Mouse (Mus musculus) lung, embryonic 14.5 days (tissue): ENCODE data around the gene Rgs11. TPM values are rescaled to one million over a fixed set of nuclear protein-coding genes. Genes with fewer than 3 reads are reported as not detected.

Source experiments
- ATAC-seq: fragments of 200-750 bp; cut with Nextera tagmentation; 2 replicates; pipeline ENCODE4 v1.8.0; 2017; ENCODE audit warnings: mild to moderate bottlenecking, moderate TSS enrichment, moderate library complexity; ENCODE audit not compliant: insufficient read depth
- DNase-seq: peaks from one replicate; pipeline ENCODE4 v3.0.0-alpha.2; 2015
- H3K27ac ChIP-seq: fragments of 300-500 bp; sonication (generic); 2 replicates; pipeline ENCODE4 v1.5.1; 2014; ENCODE audit warnings: low read depth, mild to moderate bottlenecking, moderate library complexity
- H3K27me3 ChIP-seq: fragments of 300-500 bp; sonication (generic); 2 replicates; pipeline ENCODE4 v1.6.1; 2014; ENCODE audit warnings: low read length, control low read depth; ENCODE audit not compliant: insufficient read depth
- H3K36me3 ChIP-seq: fragments of 300-500 bp; sonication (generic); 2 replicates; pipeline ENCODE4 v1.6.1; 2014; ENCODE audit warnings: control low read depth; ENCODE audit not compliant: insufficient read depth
- H3K4me1 ChIP-seq: fragments of 300-500 bp; sonication (generic); 2 replicates; pipeline ENCODE4 v1.6.1; 2014; ENCODE audit warnings: antibody characterized with exemption, control low read depth; ENCODE audit not compliant: insufficient read depth
- H3K4me2 ChIP-seq: fragments of 300-500 bp; sonication (generic); 2 replicates; pipeline ENCODE4 v1.6.1; 2014; ENCODE audit warnings: mild to moderate bottlenecking
- H3K4me3 ChIP-seq: fragments of 300-500 bp; sonication (generic); 2 replicates; pipeline ENCODE4 v1.5.1; 2014; ENCODE audit warnings: low read depth, low read length
- H3K9ac ChIP-seq: fragments of 300-500 bp; sonication (generic); 2 replicates; pipeline ENCODE4 v1.6.1; 2014
- H3K9me3 ChIP-seq: fragments of 300-500 bp; sonication (generic); 2 replicates; pipeline ENCODE4 v1.6.1; 2016; ENCODE audit warnings: low read depth, low read length, control low read depth
- CTCF ChIP-seq: IDR thresholded peaks from 2 replicates; pipeline ENCODE4 v1.5.1; 2016; ENCODE audit warnings: antibody characterized with exemption, low read depth
- WGBS: fragments of 180-500 bp; shearing (Covaris S2); extraction: QIAGEN DNeasy Blood & Tissue Kit; methylation state at CpG from one replicate; pipeline ENCODE4 v1.1.7; 2014; 5-methylcytosine and 5-hydroxymethylcytosine counted together
- polyA plus RNA-seq: library from polyadenylated mRNA; unstranded; fragments of >200 nt; fragmentation: Nextera tagmentation; extraction: Ambion mirVana; gene quantifications from 2 replicates; pipeline ENCODE4 v1.2.1, GENCODE M21; 2014

Gene Rgs11
- polyA plus RNA-seq, 1 experiment from 2014 or later, result 11.9 TPM

DNA sequence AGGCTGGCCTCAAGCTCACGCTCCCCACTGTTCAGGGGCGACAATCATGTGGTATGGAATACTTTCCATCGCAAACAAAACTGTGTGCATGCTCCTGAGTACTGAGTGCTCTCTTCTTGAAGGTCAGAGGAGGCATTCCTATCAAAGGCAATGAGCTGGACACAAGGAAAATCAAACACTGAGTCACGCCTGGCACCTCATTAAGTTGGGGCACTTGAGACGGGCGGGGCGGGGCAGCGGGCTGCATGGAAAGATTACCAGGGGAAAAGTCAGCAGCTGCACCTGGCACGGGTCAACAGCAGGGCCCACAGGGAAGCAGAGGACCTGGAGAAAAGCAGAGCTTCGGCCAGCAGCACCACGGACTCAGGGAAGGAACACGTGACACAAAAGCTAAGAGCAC lies 22.4 kb downstream of the Rgs11 start:
- Histone ChIP-seq H3K27me3 (no peaks in the 10 kb centered on the region), H3K27ac (peak overlapping the region; percentile 54; the same call in 1 of the 2 replicates), H3K4me1 (no peaks in the 10 kb centered on the region), H3K36me3 (no peaks in the 10 kb centered on the region), H3K4me3 (no peak overlapping the region), H3K4me2 (no peak overlapping the region), H3K9me3 (no peaks in the 10 kb centered on the region), H3K9ac (no peak overlapping the region)
- WGBS, result 53% methylated on average over 12 of the region's 12 CpGs
- no peak for TF ChIP-seq CTCF
- DNase-seq (peak; percentile 22), ATAC-seq (peak; percentile 8; the same call in 1 of the 2 replicates)

DNA sequence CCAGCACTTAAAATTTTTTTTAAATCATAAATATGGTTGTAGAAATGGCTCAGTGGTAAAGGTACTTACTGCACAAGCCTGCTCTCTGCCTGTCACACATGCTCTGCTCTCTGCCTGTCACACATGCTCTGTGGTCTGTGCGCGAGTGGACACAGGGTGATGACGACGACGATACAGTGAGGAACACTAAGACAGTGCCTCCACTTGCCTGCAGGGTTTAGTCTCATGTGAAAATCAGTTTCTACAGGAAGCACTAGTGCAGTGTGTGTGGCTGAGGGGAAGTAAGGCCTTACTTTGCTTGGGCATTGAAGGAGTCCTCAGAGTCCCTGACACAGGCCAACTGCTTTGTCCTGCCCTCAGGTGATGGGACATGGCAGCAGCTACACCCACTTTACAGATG lies 27.0 kb downstream of the Rgs11 start:
- Histone ChIP-seq H3K27ac (no peak overlapping the region), H3K9me3 (no peaks in the 10 kb centered on the region), H3K4me2 (no peak overlapping the region), H3K9ac (no peak overlapping the region), H3K4me1 (no peaks in the 10 kb centered on the region), H3K4me3 (no peak overlapping the region), H3K27me3 (no peaks in the 10 kb centered on the region), H3K36me3 (no peaks in the 10 kb centered on the region)
- no peak for DNase-seq
- WGBS, result 91% methylated on average over 5 of the region's 5 CpGs
- ATAC-seq, result no peak
- TF ChIP-seq CTCF, result no peak

DNA sequence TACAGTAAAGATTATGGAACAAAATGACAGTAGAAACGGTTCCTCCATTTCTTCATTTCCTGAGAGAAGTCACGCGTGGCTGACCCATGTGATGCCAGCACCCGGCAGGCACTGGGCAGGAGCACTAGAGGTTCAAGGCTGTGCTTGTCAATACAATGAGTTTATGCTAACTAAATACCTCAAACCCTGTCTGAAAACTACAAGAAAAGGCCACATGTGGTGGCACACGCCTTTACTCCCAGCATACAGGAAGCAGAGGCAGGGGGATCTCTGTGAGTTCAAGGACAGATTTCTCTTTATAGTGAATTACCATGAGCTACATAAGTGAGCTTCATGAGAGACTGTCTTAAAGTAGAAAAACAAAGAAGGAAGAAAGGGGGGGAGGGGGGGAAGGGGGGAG lies 28.4 kb downstream of the Rgs11 start:
- Histone ChIP-seq H3K4me3 (no peak overlapping the region), H3K9ac (no peak overlapping the region), H3K27ac (no peak overlapping the region), H3K9me3 (no peaks in the 10 kb centered on the region), H3K36me3 (no peaks in the 10 kb centered on the region), H3K4me1 (no peaks in the 10 kb centered on the region), H3K4me2 (no peak overlapping the region), H3K27me3 (no peaks in the 10 kb centered on the region)
- WGBS, result 88% methylated on average over 5 of the region's 5 CpGs
- no peak for TF ChIP-seq CTCF
- ATAC-seq, result no peak
- DNase-seq, result no peak

- Histone ChIP-seq H3K4me2 (no peak overlapping the region), H3K27ac (no peak overlapping the region), H3K27me3 (no peaks in the 10 kb centered on the region), H3K9ac (no peak overlapping the region), H3K9me3 (no peaks in the 10 kb centered on the region), H3K4me1 (no peaks in the 10 kb centered on the region), H3K36me3 (no peaks in the 10 kb centered on the region), H3K4me3 (no peak overlapping the region)
- ATAC-seq (no peak), DNase-seq (no peak)
- 68% methylated on average over 8 of the region's 8 CpGs for WGBS
- peak; percentile 34 for TF ChIP-seq CTCF
These were observed 30.1 kb downstream of the Rgs11 start for GRCm38 (mm10) chr17:26232863-26233262.

DNA sequence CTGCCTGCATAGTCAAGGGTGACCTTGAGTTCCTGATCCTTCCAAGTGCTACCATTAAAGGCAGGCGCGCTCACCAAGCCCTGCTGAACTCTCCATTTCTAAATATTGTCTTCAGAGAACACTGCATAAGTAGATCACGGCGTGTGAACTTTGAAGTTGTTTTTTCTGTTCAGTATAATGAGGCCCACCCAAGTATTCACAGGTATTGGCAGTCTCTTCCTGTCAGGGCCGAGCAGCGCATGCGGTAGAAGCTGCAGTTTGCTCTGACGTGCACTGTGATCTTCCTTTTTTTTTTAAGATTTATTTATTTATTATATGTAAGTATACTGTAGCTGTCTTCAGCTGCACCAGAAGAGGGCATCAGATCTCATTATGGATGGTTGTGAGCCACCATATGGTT lies 31.6 kb downstream of the Rgs11 start:
- 77% methylated on average over 8 of the region's 8 CpGs for WGBS
- Histone ChIP-seq H3K4me1 (no peaks in the 10 kb centered on the region), H3K27ac (no peak overlapping the region)

DNA sequence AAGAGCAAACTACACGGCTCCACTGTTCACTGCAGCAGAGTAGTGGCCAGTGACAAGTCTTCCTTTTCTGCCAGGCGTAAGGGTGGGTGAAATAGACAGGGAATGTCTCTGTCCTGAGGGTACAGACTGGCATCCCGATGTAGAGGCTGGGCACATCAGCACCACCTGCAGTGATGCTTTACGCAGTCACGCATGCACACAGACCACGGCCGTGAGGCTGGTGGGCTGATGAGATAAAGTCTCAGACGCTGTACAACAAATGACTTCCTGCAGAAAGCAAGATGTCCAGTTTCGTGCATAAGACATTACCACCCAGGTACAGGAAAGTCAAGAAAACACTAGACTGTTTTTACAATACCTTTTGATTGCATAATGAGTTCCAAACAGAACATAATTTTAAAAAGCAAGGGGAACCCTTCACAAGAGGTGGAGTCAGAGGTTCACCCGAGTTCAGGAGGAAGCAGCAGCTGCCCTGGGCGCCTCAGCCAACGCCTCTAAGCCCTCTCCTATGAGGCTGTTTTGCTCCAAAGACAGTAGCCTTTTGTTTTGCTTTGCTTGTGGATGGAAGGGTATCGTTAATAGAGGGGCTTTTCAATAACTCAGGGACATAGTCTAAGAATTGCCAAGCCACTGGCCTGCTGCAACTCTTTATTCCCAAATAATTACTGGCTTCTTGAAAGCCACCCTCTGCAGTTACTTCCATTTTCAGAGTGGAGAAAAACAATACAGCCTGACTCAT lies 32.5 kb downstream of the Rgs11 start:
- Histone ChIP-seq H3K9ac (no peak overlapping the region), H3K9me3 (no peaks in the 10 kb centered on the region), H3K36me3 (no peaks in the 10 kb centered on the region), H3K4me2 (no peak overlapping the region), H3K4me1 (no peaks in the 10 kb centered on the region), H3K4me3 (no peak overlapping the region), H3K27me3 (no peaks in the 10 kb centered on the region), H3K27ac (no peak overlapping the region)
- DNase-seq (no peak), ATAC-seq (no peak)
- TF ChIP-seq CTCF, result no peak
- WGBS, result 56% methylated on average over 13 of the region's 13 CpGs

More for the DNA sequence above, 31.6 kb downstream of the Rgs11 start:
- ATAC-seq (no peak), DNase-seq (no peak)
- no peak overlapping the region for H3K4me2 ChIP-seq
- no peak overlapping the region for H3K9ac ChIP-seq
- no peaks in the 10 kb centered on the region for H3K9me3 ChIP-seq
- no peaks in the 10 kb centered on the region for H3K36me3 ChIP-seq
- TF ChIP-seq CTCF, result no peak
- H3K4me3 ChIP-seq, result no peak overlapping the region
- no peaks in the 10 kb centered on the region for H3K27me3 ChIP-seq

DNA sequence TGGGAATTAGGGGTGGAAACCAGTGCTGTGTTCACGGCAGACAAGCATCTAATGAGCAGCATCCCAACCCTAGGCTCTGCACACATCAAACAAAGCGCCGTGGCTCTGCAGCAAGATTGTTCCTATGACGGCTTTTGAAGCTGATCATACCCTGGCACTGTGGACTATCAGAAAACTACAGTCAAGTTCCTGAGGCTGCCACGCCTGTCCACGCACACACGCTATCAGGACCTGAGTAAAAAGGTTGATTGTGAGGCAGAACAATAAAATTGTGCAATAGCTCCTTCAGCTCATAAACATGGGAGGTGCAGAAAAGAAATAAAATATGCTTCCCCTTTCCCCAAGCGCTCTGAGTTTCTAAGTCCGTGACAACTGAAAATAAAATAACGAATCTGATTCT lies 34.9 kb downstream of the Rgs11 start:
- ATAC-seq (no peak), DNase-seq (no peak)
- no peaks in the 10 kb centered on the region for H3K9me3 ChIP-seq
- no peak overlapping the region for H3K4me3 ChIP-seq
- H3K4me1 ChIP-seq, result no peaks in the 10 kb centered on the region
- H3K9ac ChIP-seq, result no peak overlapping the region
- TF ChIP-seq CTCF, result no peak
- H3K27me3 ChIP-seq, result no peaks in the 10 kb centered on the region
- H3K27ac ChIP-seq, result no peak overlapping the region
- no peak overlapping the region for H3K4me2 ChIP-seq
- 77% methylated on average over 10 of the region's 10 CpGs for WGBS
- no peaks in the 10 kb centered on the region for H3K36me3 ChIP-seq

- no peaks in the 10 kb centered on the region for H3K9me3 ChIP-seq
- H3K36me3 ChIP-seq, result no peaks in the 10 kb centered on the region
- no peak overlapping the region for H3K27ac ChIP-seq
- 0 out of 2 replicates have a peak, but pooled peaks cover 3% of the 10 kb centered on the region for H3K4me1 ChIP-seq
- no peak overlapping the region for H3K4me2 ChIP-seq
- WGBS, result 60% methylated on average over 2 of the region's 2 CpGs
- no peak overlapping the region for H3K9ac ChIP-seq
- H3K27me3 ChIP-seq, result no peaks in the 10 kb centered on the region
- H3K4me3 ChIP-seq, result no peak overlapping the region
- no peak for TF ChIP-seq CTCF
- DNase-seq (no peak), ATAC-seq (no peak)
These were observed 36.8 kb downstream of the Rgs11 start for GRCm38 (mm10) chr17:26239551-26239950.
